Mouse (Mus musculus): Measurements from ENCODE around the gene Fam167b.
A peak's percentile ranks its signal among the peaks of the same experiment; 100 is the strongest.
"Not testable (repeated sequence)": the region's sequence is repeated elsewhere in the genome, so short reads cannot be mapped to it uniquely, and the experiment has no call there.

The Fam167b gene

GRCm38 (mm10) chr4:129561184-129561583, 17.2 kb downstream of the Fam167b start:
- no peak for DNase-seq (ENCODE audit: low spot score)

- no peak for DNase-seq (ENCODE audit: low spot score)
Measured at GRCm38 (mm10) chr4:129558321-129558955, 19.9 kb downstream of the Fam167b start.

GRCm38 (mm10) chr4:129557256-129557808, 21.0 kb downstream of the Fam167b start:
- DNase-seq (ENCODE audit: low spot score) = no peak

GRCm38 (mm10) chr4:129556532-129557223, 21.7 kb downstream of the Fam167b start:
- peak; percentile 93 for DNase-seq (ENCODE audit: low spot score)

GRCm38 (mm10) chr4:129555862-129556531, 22.4 kb downstream of the Fam167b start:
- peak; percentile 19 for DNase-seq (ENCODE audit: low spot score)

- peak; percentile 57 for DNase-seq (ENCODE audit: low spot score)
Measured at GRCm38 (mm10) chr4:129555421-129555861, 22.9 kb downstream of the Fam167b start.

GRCm38 (mm10) chr4:129554512-129554911, 23.8 kb downstream of the Fam167b start:
- not testable (repeated sequence) for DNase-seq (ENCODE audit: low spot score)

- no peak for DNase-seq (ENCODE audit: low spot score)
Measured at GRCm38 (mm10) chr4:129550295-129550694, 28.1 kb downstream of the Fam167b start.

GRCm38 (mm10) chr4:129549306-129549705, 29.0 kb downstream of the Fam167b start:
- DNase-seq (ENCODE audit: low spot score) = no peak

GRCm38 (mm10) chr4:129547631-129548030, 30.7 kb downstream of the Fam167b start:
- not testable (repeated sequence) for DNase-seq (ENCODE audit: low spot score)

GRCm38 (mm10) chr4:129544106-129544505, 34.2 kb downstream of the Fam167b start:
- DNase-seq (ENCODE audit: low spot score) = no peak

GRCm38 (mm10) chr4:129542592-129543141, 35.7 kb downstream of the Fam167b start, which contains the start of gene Hdac1:
Hdac1 (minus strand) TSS chr4:129542713.
- DNase-seq (ENCODE audit: low spot score) = peak; percentile 98

- peak; percentile 10 for DNase-seq (ENCODE audit: low spot score)
Measured at GRCm38 (mm10) chr4:129541868-129542591, 36.3 kb downstream of the Fam167b start.

- no peak for DNase-seq (ENCODE audit: low spot score)
Measured at GRCm38 (mm10) chr4:129540012-129540411, 38.3 kb downstream of the Fam167b start.

- DNase-seq (ENCODE audit: low spot score) = not testable (repeated sequence)
Measured at GRCm38 (mm10) chr4:129528901-129529300, 49.4 kb downstream of the Fam167b start.
